Mouse (Mus musculus): ENCODE data around the gene Nfyb. TPM values are rescaled to one million over a fixed set of nuclear protein-coding genes. Genes with fewer than 3 reads are reported as not detected.

Gene Nfyb
- total RNA-seq (2014; fragmentation: Nextera tagmentation) (51.9 and 70.4 TPM in 2 replicates), total RNA-seq (2017) (76.8 and 87.4 TPM in 2 replicates), polyA plus RNA-seq (2012) (26.1 and 33.9 TPM in 2 replicates)

DNA sequence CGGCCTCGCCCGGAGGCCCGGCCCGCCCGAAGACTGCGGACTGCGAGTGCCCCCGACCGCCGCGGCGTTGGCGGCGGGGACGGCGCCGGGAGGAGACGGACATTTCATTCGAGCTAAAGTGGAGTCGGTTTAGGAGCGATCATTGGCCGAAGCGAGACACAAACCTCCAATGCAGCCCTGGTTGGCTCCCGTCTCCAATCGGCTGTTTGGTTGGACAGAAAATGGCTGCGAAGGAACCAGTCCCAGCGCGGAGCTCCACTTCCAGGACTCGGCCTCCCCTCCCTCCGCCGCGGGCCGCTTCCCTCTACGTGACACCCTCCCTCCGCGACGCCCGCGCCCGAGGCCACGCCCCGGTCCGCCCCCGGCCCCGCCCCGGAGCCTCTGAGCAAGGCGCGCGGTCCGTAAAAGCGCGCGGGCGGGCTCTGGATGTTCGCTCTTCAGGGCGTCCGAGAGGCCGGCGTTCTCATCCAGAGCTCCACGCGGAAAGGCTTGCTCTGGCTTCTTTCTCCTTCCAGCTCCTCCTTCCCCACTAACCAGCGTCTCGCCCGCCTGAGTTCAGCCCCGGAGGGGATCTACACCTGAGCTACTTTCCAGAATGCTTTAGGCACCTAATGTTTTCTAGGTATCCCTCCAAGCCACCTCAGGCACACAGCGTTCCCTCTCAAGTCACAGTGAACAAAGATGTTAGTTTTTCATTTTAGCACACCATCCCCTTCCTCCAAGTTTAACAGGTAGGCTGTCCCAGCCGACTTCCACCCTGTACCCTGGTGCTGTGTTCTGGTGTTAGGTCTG is at the start of gene Nfyb:
TSS of gene Nfyb (minus strand) at position 305 of the 792 bp plus-strand sequence.
- TF ChIP-seq CTCF (IDR thresholded peaks at IDR 0.05; ENCODE audit: low read depth, low read length) (no peak), GATA2 (IDR thresholded peaks at IDR 0.05; ENCODE audit: borderline replicate concordance, low read depth, low read length) (no peak), TAL1 (conservative IDR thresholded peaks at IDR 0.05; ENCODE audit: low read depth, low read length) (no peak), POLR2AphosphoS5 (IDR thresholded peaks at IDR 0.05; ENCODE audit: insufficient replicate concordance, low read depth, low read length) (no peak), GATA1 (IDR thresholded peaks at IDR 0.05; ENCODE audit: borderline replicate concordance, low read length) (no peak)
- peaks cover 2% of the 10 kb centered on the region; the same call in 1 of the 2 replicates for H3K27me3 ChIP-seq (ENCODE audit: insufficient read depth, low read length)
- H3K36me3 ChIP-seq (replicated peaks), result peaks cover 26% of the 10 kb centered on the region
- H3K9me3 ChIP-seq (replicated peaks), result no peaks in the 10 kb centered on the region
- peaks cover 42% of the 10 kb centered on the region for H3K4me1 ChIP-seq (ENCODE audit: insufficient read depth, low read depth, low read length)
- peak; percentile 96 for ATAC-seq (ENCODE audit: extremely low read depth, insufficient number of reproducible peaks, low FRiP score, poor library complexity, severe bottlenecking)
- H3K4me3 ChIP-seq (ENCODE audit: low read depth, low read length), result peak within 1 kb of the TSS; percentile 86
- peak; percentile 97 for DNase-seq (ENCODE audit: low spot score)

DNA sequence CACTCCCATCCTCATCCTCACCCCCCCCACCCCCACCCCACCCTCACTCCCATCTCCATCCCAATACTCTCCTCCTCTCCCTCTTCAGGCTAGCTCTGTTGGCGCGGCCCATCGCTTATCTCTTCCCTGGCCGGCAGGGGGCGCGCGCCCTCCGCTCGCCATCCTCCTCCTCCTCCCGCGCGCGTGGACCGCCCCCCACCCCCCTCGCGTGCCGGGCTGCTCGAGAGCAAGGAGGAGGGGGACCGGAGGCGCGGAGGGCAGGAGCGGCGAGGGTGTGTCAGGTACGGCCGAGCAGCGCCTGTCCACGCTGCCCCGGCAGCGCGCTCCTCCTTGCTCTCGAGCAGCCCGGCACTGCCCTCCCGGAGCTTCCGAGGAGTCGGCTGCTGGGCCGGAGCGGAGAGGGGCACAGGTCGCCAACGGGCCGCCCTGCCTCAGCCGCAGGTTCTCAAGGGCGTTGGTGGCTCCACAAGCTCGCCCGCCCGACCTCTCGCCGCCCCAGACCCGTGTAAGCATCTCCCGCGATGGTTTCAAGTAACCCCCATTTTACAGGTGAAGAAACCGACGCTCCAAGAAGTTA is 48.0 kb upstream of the Nfyb start:
- Histone ChIP-seq H3K36me3 (replicated peaks) (no peaks in the 10 kb centered on the region), H3K4me3 (ENCODE audit: low read depth, low read length) (peak overlapping the region; percentile 68), H3K27me3 (ENCODE audit: insufficient read depth, low read length) (peaks cover 12% of the 10 kb centered on the region), H3K4me1 (ENCODE audit: insufficient read depth, low read depth, low read length) (peaks cover 33% of the 10 kb centered on the region), H3K9me3 (replicated peaks) (peaks cover 12% of the 10 kb centered on the region)
- ATAC-seq (ENCODE audit: extremely low read depth, insufficient number of reproducible peaks, low FRiP score, poor library complexity, severe bottlenecking) (no peak), DNase-seq (ENCODE audit: low spot score) (peak; percentile 46)
- TF ChIP-seq GATA2 (IDR thresholded peaks at IDR 0.05; ENCODE audit: borderline replicate concordance, low read depth, low read length), result no peak
- peak; percentile 26; the same call in 1 of the 2 replicates for TF ChIP-seq CTCF (IDR thresholded peaks at IDR 0.05; ENCODE audit: low read depth, low read length)

DNA sequence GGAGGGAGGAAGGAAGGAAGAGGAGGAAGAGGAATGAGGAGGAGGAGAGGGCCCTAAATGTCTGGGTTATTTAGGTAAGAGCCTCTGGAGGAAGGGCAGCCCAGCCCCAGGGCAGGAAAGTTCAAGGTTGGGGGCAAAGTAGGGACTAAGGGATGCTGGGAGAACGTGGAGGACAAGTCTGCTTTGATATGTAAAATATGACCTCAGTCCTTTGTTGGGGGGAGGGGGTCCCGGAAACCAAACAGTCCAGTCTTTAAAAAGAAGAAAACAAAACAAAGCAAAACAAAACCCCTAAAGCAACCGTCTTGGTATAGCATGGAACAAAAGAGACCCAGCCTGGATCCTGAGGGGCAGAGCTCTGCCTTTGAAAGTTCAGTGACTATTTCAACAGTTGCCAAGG is 45.4 kb upstream of the Nfyb start:
- no peak for DNase-seq (ENCODE audit: low spot score)
- Histone ChIP-seq H3K4me1 (ENCODE audit: insufficient read depth, low read depth, low read length) (peaks cover 22% of the 10 kb centered on the region), H3K9me3 (replicated peaks) (peaks cover 12% of the 10 kb centered on the region), H3K27me3 (ENCODE audit: insufficient read depth, low read length) (peaks cover 34% of the 10 kb centered on the region), H3K4me3 (ENCODE audit: low read depth, low read length) (no peak overlapping the region), H3K36me3 (replicated peaks) (no peaks in the 10 kb centered on the region)
- no peak for ATAC-seq (ENCODE audit: extremely low read depth, insufficient number of reproducible peaks, low FRiP score, poor library complexity, severe bottlenecking)
- TF ChIP-seq POLR2AphosphoS5 (IDR thresholded peaks at IDR 0.05; ENCODE audit: insufficient replicate concordance, low read depth, low read length) (no peak), GATA1 (IDR thresholded peaks at IDR 0.05; ENCODE audit: borderline replicate concordance, low read length) (no peak), CTCF (IDR thresholded peaks at IDR 0.05; ENCODE audit: low read depth, low read length) (no peak), GATA2 (IDR thresholded peaks at IDR 0.05; ENCODE audit: borderline replicate concordance, low read depth, low read length) (no peak), TAL1 (conservative IDR thresholded peaks at IDR 0.05; ENCODE audit: low read depth, low read length) (no peak)

DNA sequence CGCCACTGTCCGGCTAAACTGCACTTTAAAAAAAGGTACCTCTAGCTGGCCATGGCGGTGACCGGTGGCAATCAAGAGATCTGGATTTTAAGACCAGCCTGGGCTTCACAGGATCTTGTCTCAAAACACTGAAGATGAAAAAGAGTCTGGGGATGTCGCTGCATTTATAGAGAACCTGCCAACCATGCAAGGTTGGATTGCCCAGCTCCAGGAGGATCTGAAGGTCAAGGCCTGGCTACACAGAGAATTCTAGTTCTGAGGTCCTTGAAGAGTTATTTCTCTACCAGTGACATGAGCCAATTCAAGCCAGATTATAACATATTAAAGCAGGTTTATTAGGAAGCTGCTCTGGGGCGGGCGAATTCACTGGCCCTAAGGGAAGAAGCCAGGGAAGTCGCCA is 44.9 kb upstream of the Nfyb start:
- TF ChIP-seq GATA2 (IDR thresholded peaks at IDR 0.05; ENCODE audit: borderline replicate concordance, low read depth, low read length) (no peak), TAL1 (conservative IDR thresholded peaks at IDR 0.05; ENCODE audit: low read depth, low read length) (no peak), GATA1 (IDR thresholded peaks at IDR 0.05; ENCODE audit: borderline replicate concordance, low read length) (no peak), CTCF (IDR thresholded peaks at IDR 0.05; ENCODE audit: low read depth, low read length) (no peak), POLR2AphosphoS5 (IDR thresholded peaks at IDR 0.05; ENCODE audit: insufficient replicate concordance, low read depth, low read length) (no peak)
- no peaks in the 10 kb centered on the region for H3K36me3 ChIP-seq (replicated peaks)
- H3K4me3 ChIP-seq (ENCODE audit: low read depth, low read length), result no peak overlapping the region
- peaks cover 36% of the 10 kb centered on the region for H3K27me3 ChIP-seq (ENCODE audit: insufficient read depth, low read length)
- DNase-seq (ENCODE audit: low spot score) (no peak), ATAC-seq (ENCODE audit: extremely low read depth, insufficient number of reproducible peaks, low FRiP score, poor library complexity, severe bottlenecking) (no peak)
- peaks cover 17% of the 10 kb centered on the region for H3K4me1 ChIP-seq (ENCODE audit: insufficient read depth, low read depth, low read length)
- H3K9me3 ChIP-seq (replicated peaks), result peaks cover 12% of the 10 kb centered on the region

DNA sequence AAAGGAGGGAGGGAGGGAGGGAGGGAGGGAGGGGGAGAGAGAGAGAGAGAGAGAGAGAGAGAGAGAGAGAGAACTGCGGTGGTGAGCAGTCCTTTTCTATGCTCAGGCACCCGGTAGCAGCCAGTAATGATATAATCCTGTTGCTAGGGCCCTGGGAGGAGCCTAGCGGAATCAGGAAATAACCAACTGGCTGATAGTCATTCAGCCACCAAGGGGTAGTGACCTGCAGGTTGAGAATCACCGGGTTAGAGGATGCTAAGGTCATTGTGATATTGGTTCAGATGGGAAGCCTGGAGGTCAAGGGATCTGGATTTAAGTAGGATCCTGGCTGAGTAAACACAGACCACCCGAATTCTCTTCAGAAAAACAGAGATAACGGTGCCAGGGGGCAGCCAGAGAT is 44.2 kb upstream of the Nfyb start:
- TF ChIP-seq POLR2AphosphoS5 (IDR thresholded peaks at IDR 0.05; ENCODE audit: insufficient replicate concordance, low read depth, low read length), result no peak
- no peak for TF ChIP-seq GATA2 (IDR thresholded peaks at IDR 0.05; ENCODE audit: borderline replicate concordance, low read depth, low read length)
- TF ChIP-seq TAL1 (conservative IDR thresholded peaks at IDR 0.05; ENCODE audit: low read depth, low read length), result no peak
- H3K27me3 ChIP-seq (ENCODE audit: insufficient read depth, low read length), result peaks cover 41% of the 10 kb centered on the region
- ATAC-seq (ENCODE audit: extremely low read depth, insufficient number of reproducible peaks, low FRiP score, poor library complexity, severe bottlenecking) (peak; percentile 78), DNase-seq (ENCODE audit: low spot score) (no peak)
- no peak overlapping the region for H3K4me3 ChIP-seq (ENCODE audit: low read depth, low read length)
- no peaks in the 10 kb centered on the region for H3K36me3 ChIP-seq (replicated peaks)
- H3K4me1 ChIP-seq (ENCODE audit: insufficient read depth, low read depth, low read length), result peaks cover 12% of the 10 kb centered on the region
- H3K9me3 ChIP-seq (replicated peaks), result peaks cover 9% of the 10 kb centered on the region

DNA sequence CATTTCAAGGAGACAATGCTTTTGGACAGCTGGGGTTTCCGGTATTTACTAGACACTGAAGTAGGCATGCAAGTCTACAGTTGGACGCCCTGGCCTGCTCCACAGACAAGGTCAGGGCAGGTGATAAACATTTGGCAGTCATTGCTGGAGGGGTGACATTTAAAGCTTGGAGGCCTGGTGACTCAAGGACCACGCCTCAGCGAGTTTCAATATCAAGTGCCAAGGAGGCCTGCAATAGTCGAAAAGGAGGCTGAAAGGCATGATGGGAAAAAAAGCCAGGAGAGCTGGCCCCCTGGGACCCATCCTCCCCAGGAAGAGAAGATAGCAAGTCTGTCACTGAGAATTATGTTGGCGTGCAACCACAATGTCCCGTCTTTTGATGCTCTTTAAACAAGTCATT is 43.3 kb upstream of the Nfyb start:
- Histone ChIP-seq H3K9me3 (replicated peaks) (peaks cover 4% of the 10 kb centered on the region), H3K4me3 (ENCODE audit: low read depth, low read length) (no peak overlapping the region), H3K4me1 (ENCODE audit: insufficient read depth, low read depth, low read length) (peaks cover 12% of the 10 kb centered on the region), H3K36me3 (replicated peaks) (no peaks in the 10 kb centered on the region), H3K27me3 (ENCODE audit: insufficient read depth, low read length) (peaks cover 41% of the 10 kb centered on the region)
- ATAC-seq (ENCODE audit: extremely low read depth, insufficient number of reproducible peaks, low FRiP score, poor library complexity, severe bottlenecking), result no peak
- TF ChIP-seq GATA1 (IDR thresholded peaks at IDR 0.05; ENCODE audit: borderline replicate concordance, low read length) (no peak), GATA2 (IDR thresholded peaks at IDR 0.05; ENCODE audit: borderline replicate concordance, low read depth, low read length) (no peak), TAL1 (conservative IDR thresholded peaks at IDR 0.05; ENCODE audit: low read depth, low read length) (no peak), CTCF (IDR thresholded peaks at IDR 0.05; ENCODE audit: low read depth, low read length) (no peak), POLR2AphosphoS5 (IDR thresholded peaks at IDR 0.05; ENCODE audit: insufficient replicate concordance, low read depth, low read length) (no peak)
- DNase-seq (ENCODE audit: low spot score), result no peak

All from G1E (cell line).